Mouse (Mus musculus): ENCODE data around the gene Ankrd54. TPM values are rescaled to one million over a fixed set of nuclear protein-coding genes. Genes with fewer than 3 reads are reported as not detected.

Ankrd54 gene
- polyA plus RNA-seq, 1 experiment from 2014 or later: 47.9 TPM

DNA sequence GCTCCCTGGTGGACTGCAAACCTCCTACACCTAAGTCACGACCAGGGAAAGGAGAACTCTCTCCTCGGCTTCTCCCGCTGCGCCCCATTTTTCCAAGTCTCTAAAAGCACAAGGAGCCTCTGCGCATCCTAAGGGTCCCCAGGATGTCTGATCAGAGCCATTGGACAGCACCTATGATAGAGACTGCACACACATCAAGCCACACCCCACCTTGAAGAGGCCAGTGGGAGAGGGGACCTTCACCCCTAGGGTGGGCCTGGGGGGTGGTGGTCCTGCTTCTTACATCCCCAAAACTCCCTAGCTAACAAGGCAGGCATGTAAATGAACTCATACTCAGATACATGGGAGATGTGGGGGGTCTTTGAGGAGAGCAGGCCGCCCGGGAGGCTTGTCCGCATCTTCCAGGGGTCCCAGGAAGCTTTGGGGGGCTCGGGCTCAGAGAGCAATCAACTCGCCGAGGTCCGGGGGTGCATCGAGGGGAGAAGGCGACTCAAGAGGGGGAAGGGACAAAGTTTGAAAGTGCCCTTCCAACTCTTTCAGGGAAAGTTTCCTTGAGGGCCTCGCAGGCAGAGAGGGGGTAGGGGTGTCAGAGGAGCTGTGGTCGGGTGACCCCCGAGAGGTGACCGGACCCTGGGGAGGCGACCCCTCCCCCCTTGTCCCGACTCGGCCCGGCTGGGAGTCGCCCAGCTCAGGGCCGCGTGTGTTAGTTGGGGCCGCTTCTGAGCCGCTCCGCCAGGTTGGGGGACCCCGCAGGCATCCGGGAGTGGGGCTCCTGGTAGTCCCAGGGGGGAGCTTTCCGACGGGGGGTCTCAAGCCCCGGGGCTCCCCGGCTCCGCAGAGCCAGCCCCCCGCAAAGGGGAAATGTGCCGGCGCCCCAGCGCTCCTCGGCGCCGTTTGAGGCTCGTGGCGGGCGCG lies 35.1 kb downstream of the Ankrd54 start:
- no peak for ATAC-seq (ENCODE audit: insufficient read depth)

DNA sequence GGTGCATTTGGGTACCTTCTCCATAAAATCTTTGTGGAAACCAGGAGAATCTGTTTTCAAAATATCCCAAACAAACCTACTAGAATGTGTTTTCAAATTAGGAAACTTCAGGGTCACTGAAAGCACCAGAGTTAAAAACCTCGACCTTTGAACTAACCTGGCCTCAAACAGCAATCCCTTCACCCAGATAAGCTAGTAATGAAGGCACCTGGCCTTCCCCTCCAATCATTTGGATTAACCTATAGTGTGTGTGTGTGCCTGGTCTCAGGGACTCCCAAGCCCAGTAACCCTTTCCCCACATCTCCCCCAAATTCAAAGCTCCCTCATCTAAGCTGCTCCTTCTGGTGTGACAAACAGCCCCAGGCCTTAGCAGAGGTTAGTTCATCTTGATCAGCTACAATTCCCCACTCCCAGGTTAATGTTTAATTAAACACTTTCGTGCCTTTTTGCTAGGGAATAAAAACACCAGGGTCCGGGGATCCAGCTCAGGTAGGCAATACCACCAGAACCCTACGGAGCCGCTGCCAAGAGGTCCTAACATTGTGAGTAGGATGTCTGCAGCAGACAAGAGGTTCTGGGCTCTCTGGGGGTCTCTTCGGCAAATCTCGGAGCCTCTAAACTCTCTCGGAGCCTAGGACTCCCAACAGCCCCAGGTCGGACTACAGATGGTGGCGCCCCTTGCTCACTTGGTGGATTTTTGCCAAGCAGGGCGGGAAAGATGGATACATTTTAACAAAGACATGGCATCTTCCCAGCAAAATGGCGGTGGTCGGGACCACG lies 36.0 kb downstream of the Ankrd54 start:
- H3K9me3 ChIP-seq (replicated peaks): no peaks in the 10 kb centered on the region
- H3K9ac ChIP-seq: no peak overlapping the region; the same call in 1 of the 2 replicates
- 54% methylated on average over 14 of the region's 14 CpGs for WGBS (ENCODE audit: insufficient replicate concordance)
- ATAC-seq (ENCODE audit: insufficient read depth): no peak
- H3K4me1 ChIP-seq (replicated peaks): peaks cover 57% of the 10 kb centered on the region
- peak overlapping the region; percentile 72 for H3K27ac ChIP-seq (replicated peaks)
- H3K27me3 ChIP-seq: peaks cover 80% of the 10 kb centered on the region
- peak overlapping the region; percentile 81 for H3K4me2 ChIP-seq
- H3K4me3 ChIP-seq (replicated peaks): peak overlapping the region; percentile 65
- H3K36me3 ChIP-seq (replicated peaks): no peaks in the 10 kb centered on the region

More for the DNA sequence above, 35.1 kb downstream of the Ankrd54 start:
- Histone ChIP-seq H3K36me3 (replicated peaks) (no peaks in the 10 kb centered on the region), H3K4me2 (peak overlapping the region; percentile 81), H3K9ac (peak overlapping the region; percentile 73), H3K9me3 (replicated peaks) (no peaks in the 10 kb centered on the region), H3K4me1 (replicated peaks) (peaks cover 58% of the 10 kb centered on the region), H3K27ac (replicated peaks) (peak overlapping the region; percentile 72), H3K4me3 (replicated peaks) (peak overlapping the region; percentile 65), H3K27me3 (peaks cover 88% of the 10 kb centered on the region)
- WGBS (ENCODE audit: insufficient replicate concordance): 5% methylated on average over 44 of the region's 46 CpGs

DNA sequence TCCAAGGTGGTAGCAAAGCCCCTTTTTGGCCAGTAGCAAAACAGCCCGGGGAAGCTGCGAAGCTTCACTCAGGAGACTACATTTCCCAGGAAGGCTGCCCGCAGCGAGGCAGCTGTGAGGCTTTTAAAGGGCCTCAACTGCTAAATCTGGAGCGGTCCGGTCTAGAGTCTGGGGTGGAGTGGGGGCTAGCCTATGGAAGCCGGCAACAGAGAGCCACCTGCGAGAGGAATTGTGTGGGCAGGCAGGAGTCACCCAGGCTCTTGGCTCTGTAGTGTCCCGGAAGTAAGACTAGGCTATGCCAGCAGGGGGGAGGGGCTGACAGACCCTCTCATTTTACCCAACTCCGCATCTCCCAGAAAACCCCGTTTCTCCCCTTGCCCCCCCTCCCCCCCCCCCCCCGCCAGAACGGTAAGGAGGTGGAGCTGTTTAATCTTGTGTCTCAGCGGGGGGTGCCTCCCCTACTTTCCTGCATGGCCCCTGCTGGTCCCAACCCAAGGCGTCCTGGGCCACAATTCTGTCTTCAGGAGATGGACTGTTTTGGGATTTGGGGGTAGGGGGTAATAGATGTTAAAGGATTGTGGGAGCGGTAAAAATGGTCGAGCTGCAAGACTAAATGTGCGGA lies 36.9 kb downstream of the Ankrd54 start:
- H3K9ac ChIP-seq: no peak overlapping the region
- peaks cover 71% of the 10 kb centered on the region for H3K27me3 ChIP-seq
- no peak overlapping the region for H3K4me3 ChIP-seq (replicated peaks)
- no peaks in the 10 kb centered on the region for H3K36me3 ChIP-seq (replicated peaks)
- no peaks in the 10 kb centered on the region for H3K9me3 ChIP-seq (replicated peaks)
- no peak for ATAC-seq (ENCODE audit: insufficient read depth)
- WGBS (ENCODE audit: insufficient replicate concordance): 25% methylated on average over 18 of the region's 18 CpGs
- H3K4me2 ChIP-seq: peak overlapping the region; percentile 20
- H3K4me1 ChIP-seq (replicated peaks): peaks cover 51% of the 10 kb centered on the region
- peak overlapping the region; percentile 72 for H3K27ac ChIP-seq (replicated peaks)

DNA sequence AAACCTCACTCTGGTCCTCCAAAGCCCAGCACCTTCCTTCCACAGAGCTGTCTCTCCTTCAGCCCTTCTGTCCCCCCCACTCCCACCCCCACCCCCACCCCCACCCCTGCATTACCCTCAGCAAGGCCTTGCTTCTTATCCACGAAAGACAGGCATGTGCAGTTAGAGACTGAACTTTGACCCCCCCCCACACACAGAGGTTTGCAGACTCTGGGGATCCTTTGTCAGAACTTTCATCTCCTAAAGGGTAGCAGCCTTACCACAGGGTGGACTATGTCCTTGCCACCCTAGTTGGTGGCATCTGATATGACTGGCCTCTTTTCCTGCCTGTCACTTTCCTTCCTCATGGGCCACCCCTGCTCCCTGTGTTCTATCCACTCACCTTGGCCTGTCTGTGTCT lies 39.3 kb downstream of the Ankrd54 start:
- Histone ChIP-seq H3K27ac (replicated peaks) (no peak overlapping the region), H3K9ac (no peak overlapping the region), H3K4me3 (replicated peaks) (no peak overlapping the region), H3K4me1 (replicated peaks) (peaks cover 30% of the 10 kb centered on the region), H3K27me3 (peaks cover 47% of the 10 kb centered on the region), H3K9me3 (replicated peaks) (no peaks in the 10 kb centered on the region), H3K36me3 (replicated peaks) (no peaks in the 10 kb centered on the region), H3K4me2 (no peak overlapping the region)
- no peak for ATAC-seq (ENCODE audit: insufficient read depth)
- 6% methylated on average over 1 of the region's 1 CpGs for WGBS (ENCODE audit: insufficient replicate concordance)

DNA sequence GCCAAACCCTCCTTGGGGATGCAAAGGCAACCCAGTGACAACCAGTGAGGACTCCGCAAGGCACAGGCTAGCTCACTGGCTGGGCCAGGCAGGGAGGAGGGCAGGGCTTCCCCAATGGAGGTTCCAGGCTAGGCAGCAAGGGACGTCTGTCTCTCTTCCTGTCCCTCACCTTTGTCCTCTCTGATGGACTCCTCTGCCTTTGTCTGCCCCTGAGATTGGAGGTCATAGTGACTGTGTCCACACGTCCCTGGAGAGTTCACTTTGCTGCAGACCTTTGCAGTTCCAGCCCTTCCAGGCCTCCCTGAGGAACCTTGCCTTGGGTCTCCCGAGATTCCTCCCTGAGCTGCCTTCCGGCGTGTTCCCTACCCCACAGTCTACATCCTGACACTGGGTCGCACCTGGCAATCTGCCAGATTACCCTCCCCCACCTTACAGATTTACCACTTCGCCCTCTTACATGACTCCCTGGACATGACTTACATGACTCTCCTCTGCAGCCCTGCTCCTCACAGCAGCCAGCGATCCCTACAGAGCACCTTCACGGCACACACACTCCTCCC lies 39.9 kb downstream of the Ankrd54 start:
- Histone ChIP-seq H3K4me3 (replicated peaks) (no peak overlapping the region), H3K4me1 (replicated peaks) (peaks cover 25% of the 10 kb centered on the region), H3K36me3 (replicated peaks) (no peaks in the 10 kb centered on the region), H3K27me3 (peaks cover 40% of the 10 kb centered on the region), H3K9ac (no peak overlapping the region), H3K27ac (replicated peaks) (no peak overlapping the region), H3K9me3 (replicated peaks) (no peaks in the 10 kb centered on the region), H3K4me2 (no peak overlapping the region)
- ATAC-seq (ENCODE audit: insufficient read depth): peak; percentile 38; the same call in 1 of the 2 replicates
- 56% methylated on average over 10 of the region's 10 CpGs for WGBS (ENCODE audit: insufficient replicate concordance)

DNA sequence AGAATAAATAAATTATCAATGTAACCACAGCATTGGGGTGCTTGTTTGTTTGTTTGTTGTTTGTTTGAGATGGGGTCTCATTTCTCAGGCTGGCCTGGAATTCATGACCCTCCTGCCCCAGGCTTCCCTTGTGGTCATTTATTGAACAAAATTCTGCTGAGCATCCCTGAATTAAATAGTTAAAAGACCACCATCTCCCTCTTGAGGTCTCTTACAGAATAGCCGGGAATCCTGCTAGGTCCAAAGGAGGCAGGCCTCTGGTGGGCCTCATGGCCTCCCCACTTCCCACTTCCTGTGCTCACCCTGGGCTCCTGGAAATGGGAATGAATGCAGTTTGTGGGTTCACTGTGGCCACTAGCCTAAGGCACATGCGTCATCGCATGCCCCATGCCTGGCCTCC lies 43.8 kb downstream of the Ankrd54 start:
- WGBS (ENCODE audit: insufficient replicate concordance): 64% methylated on average over 3 of the region's 3 CpGs
- no peak overlapping the region for H3K4me2 ChIP-seq
- peaks cover 4% of the 10 kb centered on the region; the same call in 1 of the 2 replicates for H3K27me3 ChIP-seq
- no peak overlapping the region for H3K27ac ChIP-seq (replicated peaks)
- no peaks in the 10 kb centered on the region for H3K9me3 ChIP-seq (replicated peaks)
- no peak overlapping the region for H3K9ac ChIP-seq
- no peaks in the 10 kb centered on the region for H3K36me3 ChIP-seq (replicated peaks)
- H3K4me3 ChIP-seq (replicated peaks): no peak overlapping the region
- no peak for ATAC-seq (ENCODE audit: insufficient read depth)
- H3K4me1 ChIP-seq (replicated peaks): peaks cover 8% of the 10 kb centered on the region; the same call in 1 of the 2 replicates

DNA sequence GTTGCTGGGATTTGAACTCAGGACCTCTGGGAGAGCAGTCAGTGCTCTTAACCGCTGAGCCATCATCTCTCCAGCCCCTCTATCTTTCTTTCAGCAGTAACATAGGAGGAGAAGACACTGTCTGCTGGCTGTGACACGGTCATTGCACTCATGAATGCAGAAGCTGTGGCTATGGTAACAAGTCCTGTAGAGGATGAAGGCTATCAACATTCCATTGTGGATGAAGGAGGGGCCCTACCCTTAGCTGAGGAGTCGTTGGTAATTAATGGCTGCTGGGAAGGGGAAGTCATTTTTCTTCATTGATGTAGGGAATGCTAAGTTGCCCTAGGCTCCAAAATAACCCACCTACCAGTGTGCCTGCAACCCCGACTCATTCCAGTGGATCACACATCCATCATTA lies 44.5 kb downstream of the Ankrd54 start:
- no peak overlapping the region for H3K9ac ChIP-seq
- no peak for ATAC-seq (ENCODE audit: insufficient read depth)
- H3K27me3 ChIP-seq: no peaks in the 10 kb centered on the region
- H3K4me1 ChIP-seq (replicated peaks): peaks cover 15% of the 10 kb centered on the region; the same call in 1 of the 2 replicates
- no peaks in the 10 kb centered on the region for H3K36me3 ChIP-seq (replicated peaks)
- no peak overlapping the region for H3K4me2 ChIP-seq
- WGBS (ENCODE audit: insufficient replicate concordance): 38% methylated on average over 4 of the region's 4 CpGs
- no peak overlapping the region for H3K4me3 ChIP-seq (replicated peaks)
- H3K9me3 ChIP-seq (replicated peaks): no peaks in the 10 kb centered on the region
- no peak overlapping the region for H3K27ac ChIP-seq (replicated peaks)

DNA sequence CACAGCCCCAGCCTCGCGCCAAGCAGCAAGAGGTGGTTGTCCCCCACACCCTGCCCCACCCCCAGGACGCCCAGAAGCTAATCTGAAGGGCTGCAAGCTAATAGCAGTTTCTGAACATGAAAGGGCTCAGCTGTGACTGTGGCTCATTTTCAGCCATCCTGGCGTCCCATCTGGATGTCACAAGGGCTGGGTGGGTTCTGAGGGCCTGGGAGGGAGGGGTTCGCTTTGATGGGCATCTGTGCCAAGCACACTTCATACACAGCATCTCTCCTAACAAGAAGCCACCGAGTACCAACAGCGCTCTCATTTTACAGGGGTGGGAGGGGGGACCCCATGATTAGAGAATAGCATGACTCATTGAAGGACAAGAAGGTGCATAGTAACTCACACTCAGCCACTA lies 49.3 kb downstream of the Ankrd54 start:
- Histone ChIP-seq H3K27ac (replicated peaks) (no peak overlapping the region), H3K27me3 (no peaks in the 10 kb centered on the region; the same call in 1 of the 2 replicates), H3K9ac (no peak overlapping the region), H3K9me3 (replicated peaks) (no peaks in the 10 kb centered on the region), H3K4me2 (no peak overlapping the region), H3K36me3 (replicated peaks) (no peaks in the 10 kb centered on the region), H3K4me3 (replicated peaks) (no peak overlapping the region), H3K4me1 (replicated peaks) (peaks cover 11% of the 10 kb centered on the region; the same call in 1 of the 2 replicates)
- 58% methylated on average over 7 of the region's 7 CpGs for WGBS (ENCODE audit: insufficient replicate concordance)
- ATAC-seq (ENCODE audit: insufficient read depth): no peak

DNA sequence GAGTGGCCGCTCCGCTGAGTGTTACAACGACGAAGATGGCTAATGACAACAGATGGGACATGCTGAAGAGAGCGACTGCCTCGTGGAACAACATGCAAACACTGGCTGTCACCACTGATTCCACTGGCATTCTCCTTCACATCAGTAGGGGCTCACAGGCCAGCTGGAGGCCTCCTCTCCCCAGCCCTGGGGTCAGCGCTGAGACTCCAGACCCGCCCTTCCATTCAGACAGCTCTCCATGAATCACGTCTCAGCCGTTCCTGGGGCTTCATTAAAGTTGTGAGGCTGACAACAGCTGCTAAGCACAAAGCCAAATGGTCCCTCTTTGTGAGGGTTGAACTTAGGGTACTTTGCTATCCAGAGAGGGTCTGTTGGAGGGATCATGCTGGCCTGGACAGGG lies 51.1 kb downstream of the Ankrd54 start:
- peaks cover 11% of the 10 kb centered on the region; the same call in 1 of the 2 replicates for H3K4me1 ChIP-seq (replicated peaks)
- H3K27ac ChIP-seq (replicated peaks): no peak overlapping the region
- H3K9ac ChIP-seq: no peak overlapping the region
- no peak for ATAC-seq (ENCODE audit: insufficient read depth)
- no peaks in the 10 kb centered on the region; the same call in 1 of the 2 replicates for H3K27me3 ChIP-seq
- H3K4me3 ChIP-seq (replicated peaks): no peak overlapping the region
- H3K4me2 ChIP-seq: no peak overlapping the region
- no peaks in the 10 kb centered on the region for H3K9me3 ChIP-seq (replicated peaks)
- 58% methylated on average over 10 of the region's 10 CpGs for WGBS (ENCODE audit: insufficient replicate concordance)
- H3K36me3 ChIP-seq (replicated peaks): peaks cover 2% of the 10 kb centered on the region; the same call in 1 of the 2 replicates

DNA sequence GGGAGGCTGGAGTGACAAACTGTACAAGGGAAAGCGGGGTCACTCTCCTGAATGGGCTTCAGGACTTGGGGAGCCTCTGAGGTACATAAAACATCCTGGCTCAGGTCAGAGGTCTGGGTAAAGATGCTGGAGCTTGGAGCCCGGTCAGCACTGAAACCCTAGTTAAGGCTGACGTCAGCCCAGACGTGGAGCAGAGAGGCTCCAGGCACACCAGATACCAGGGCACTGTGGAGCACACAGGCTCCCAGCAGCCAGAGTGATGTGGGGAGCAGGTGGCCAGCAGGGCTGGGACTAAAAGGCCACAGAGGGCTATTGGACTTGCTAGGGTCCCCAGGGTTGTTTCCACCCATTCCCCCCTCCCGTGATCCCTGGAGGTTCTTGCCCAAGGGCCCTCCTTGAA lies 53.0 kb downstream of the Ankrd54 start:
- ATAC-seq (ENCODE audit: insufficient read depth): no peak
- H3K4me3 ChIP-seq (replicated peaks): no peak overlapping the region
- no peaks in the 10 kb centered on the region for H3K9me3 ChIP-seq (replicated peaks)
- 65% methylated on average over 5 of the region's 5 CpGs for WGBS (ENCODE audit: insufficient replicate concordance)
- H3K9ac ChIP-seq: no peak overlapping the region
- H3K4me1 ChIP-seq (replicated peaks): peaks cover 11% of the 10 kb centered on the region; the same call in 1 of the 2 replicates
- H3K4me2 ChIP-seq: no peak overlapping the region
- peaks cover 19% of the 10 kb centered on the region for H3K36me3 ChIP-seq (replicated peaks)
- no peak overlapping the region for H3K27ac ChIP-seq (replicated peaks)
- H3K27me3 ChIP-seq: no peaks in the 10 kb centered on the region; the same call in 1 of the 2 replicates

Measured in liver, embryonic 15.5 days (tissue).